Mouse (Mus musculus) lung, adult 2 months (tissue): ENCODE measurements around the gene Trp53. TPM values are rescaled to one million over a fixed set of nuclear protein-coding genes. Genes with fewer than 3 reads are reported as not detected.

Experiments used
- DNase-seq: peaks from one replicate; pipeline ENCODE4 v3.0.0; 2022
- H3K4me1 ChIP-seq: fragments of 200-500 bp; 2 replicates; pipeline ENCODE4 v1.6.1; 2011; ENCODE audit warnings: low read length; ENCODE audit not compliant: control insufficient read depth, insufficient read depth
- H3K4me3 ChIP-seq: fragments of 200-500 bp; replicated peaks from 2 replicates; pipeline ENCODE3; 2011; ENCODE audit warnings: low read depth, mild to moderate bottlenecking, control low read depth, low read length; ENCODE audit errors: extremely low read depth
- CTCF ChIP-seq: fragments of 200-500 bp; IDR thresholded peaks from 2 replicates; pipeline ENCODE4 v1.5.1; 2011; ENCODE audit warnings: mild to moderate bottlenecking, low read length, control low read depth; ENCODE audit not compliant: insufficient read depth
- POLR2A ChIP-seq: fragments of 200-500 bp; IDR thresholded peaks from 2 replicates; pipeline ENCODE4 v1.6.1; 2011; ENCODE audit warnings: low read depth, mild to moderate bottlenecking, control low read depth, low read length, borderline replicate concordance; ENCODE audit errors: extremely low read depth
- WGBS: fragments of 180-500 bp; shearing (Covaris S2); methylation state at CpG from one replicate; pipeline ENCODE4 v1.1.7; 2018; 5-methylcytosine and 5-hydroxymethylcytosine counted together
- polyA plus RNA-seq: library from polyadenylated mRNA; depleted of rRNA; stranded (reverse); fragments of >200 nt; gene quantifications from 2 replicates; pipeline ENCODE4 v1.2.3, GENCODE M21; 2012

The Trp53 gene
- polyA plus RNA-seq, 1 experiment, result 75.0 TPM

DNA sequence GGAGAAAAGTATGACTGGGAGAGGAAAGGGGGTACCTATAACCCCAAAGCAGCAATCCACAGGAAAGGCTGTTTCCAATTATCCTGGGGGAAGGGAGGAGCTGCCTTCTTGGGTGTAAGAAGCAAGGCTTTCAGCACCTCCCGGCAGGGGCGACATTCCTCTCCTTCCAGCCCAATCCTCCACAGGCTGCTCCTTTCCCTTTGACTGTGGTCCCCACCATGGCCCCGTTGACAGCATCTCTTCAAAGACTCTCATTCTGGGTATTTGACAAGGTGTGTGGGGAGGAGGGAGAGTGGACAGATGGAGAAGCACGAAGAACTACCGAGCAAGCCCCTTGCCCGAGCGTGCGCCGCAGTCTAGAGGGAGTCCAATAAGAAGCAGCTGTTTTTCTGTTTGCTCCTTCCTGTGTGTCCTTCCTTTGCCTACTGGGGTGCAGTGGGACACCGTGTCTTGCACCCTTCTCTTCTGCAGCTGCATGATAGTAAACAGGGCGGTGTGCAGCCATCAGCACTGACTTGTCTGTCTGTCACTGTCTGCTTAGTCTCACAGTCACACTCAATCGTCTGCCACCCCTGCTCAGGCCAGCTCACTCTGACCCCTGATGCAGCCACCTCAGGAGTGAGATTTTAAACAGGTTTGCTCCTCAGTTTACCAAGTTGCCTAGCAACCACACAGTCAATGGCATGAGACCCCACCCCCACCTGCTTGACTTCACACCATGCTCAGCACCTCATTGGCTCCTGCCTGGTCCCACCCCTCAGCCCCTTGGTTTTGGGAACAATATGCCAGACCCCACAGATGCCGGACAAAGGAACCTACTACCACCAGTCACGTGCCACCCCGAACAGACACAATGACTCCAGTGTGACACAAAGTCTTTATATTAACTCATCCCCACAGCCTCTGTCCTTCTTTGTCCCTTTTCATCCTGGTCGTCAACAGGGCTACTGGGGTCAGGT is 19.0 kb upstream of the Trp53 start:
- Histone ChIP-seq H3K4me3 (no peak overlapping the region), H3K4me1 (no peaks in the 10 kb centered on the region)
- TF ChIP-seq CTCF, result no peak
- TF ChIP-seq POLR2A, result no peak
- 71% methylated on average over 16 of the region's 16 CpGs for WGBS
- DNase-seq, result no peak

DNA sequence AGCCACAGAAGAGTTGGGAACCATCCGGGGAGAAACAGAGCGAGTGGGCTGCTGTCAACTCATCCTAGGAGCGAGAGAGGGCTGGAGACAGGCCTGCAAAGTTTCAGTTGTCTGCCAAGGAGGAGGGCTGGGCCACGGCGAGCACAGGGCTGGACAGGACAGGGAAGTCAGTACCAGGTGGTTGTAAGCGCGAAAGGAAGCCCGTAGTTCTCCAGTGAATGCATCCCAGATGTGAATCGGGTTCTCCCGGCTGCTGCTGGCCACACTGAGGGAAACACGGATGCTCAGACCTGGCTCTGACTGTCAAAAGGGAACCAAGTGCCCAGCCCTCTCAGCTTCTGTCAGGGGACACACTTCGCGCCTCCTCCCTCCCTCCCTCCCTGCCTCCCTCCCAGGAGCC is 16.8 kb upstream of the Trp53 start:
- 86% methylated on average over 13 of the region's 13 CpGs for WGBS
- no peak overlapping the region for H3K4me3 ChIP-seq
- no peak for DNase-seq
- TF ChIP-seq POLR2A (no peak), CTCF (no peak)
- no peaks in the 10 kb centered on the region for H3K4me1 ChIP-seq

DNA sequence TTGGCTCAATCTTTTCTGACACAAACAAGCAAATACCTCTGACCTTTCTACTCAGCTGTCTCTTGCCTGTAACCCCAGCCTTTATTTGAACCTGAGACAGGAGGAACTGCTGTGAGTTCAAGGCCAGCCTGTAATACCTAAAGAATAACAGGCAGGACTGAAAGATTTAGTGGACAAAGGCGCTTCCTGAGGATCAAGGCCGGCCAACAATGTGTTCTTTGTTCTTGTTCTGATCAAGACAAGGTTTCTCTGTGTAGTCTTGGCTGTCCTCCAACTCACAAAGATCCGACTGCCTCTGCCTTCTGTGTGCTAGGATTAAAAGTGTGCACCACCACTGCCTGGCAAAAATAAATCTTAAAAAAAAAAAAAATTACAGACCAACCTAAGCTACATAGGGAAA is 15.8 kb upstream of the Trp53 start:
- TF ChIP-seq POLR2A (no peak), CTCF (no peak)
- no peak for DNase-seq
- WGBS, result 50% methylated on average over 3 of the region's 3 CpGs
- Histone ChIP-seq H3K4me1 (no peaks in the 10 kb centered on the region), H3K4me3 (no peak overlapping the region)

DNA sequence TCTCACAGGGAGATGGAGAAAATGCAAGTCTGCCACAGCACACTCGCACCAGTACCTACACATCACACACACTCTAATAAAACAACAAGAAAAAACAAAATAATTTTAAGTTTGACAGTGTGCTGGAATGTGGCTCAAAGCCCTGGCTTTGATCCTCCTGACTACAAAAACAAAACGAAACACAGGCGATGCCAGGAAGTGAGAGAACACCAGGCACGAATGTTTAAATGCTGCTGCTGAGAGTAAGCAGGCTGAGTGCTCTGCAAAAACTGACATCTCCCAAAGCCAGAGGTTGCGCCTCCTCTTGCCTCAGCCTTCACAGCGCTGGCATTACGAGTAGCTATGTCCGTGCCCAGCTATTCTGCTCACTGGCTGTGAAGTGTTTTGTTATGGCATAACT is 15.0 kb upstream of the Trp53 start:
- DNase-seq, result no peak
- 63% methylated on average over 8 of the region's 8 CpGs for WGBS
- H3K4me3 ChIP-seq, result no peak overlapping the region
- no peak for TF ChIP-seq CTCF
- no peak for TF ChIP-seq POLR2A
- no peaks in the 10 kb centered on the region for H3K4me1 ChIP-seq

DNA sequence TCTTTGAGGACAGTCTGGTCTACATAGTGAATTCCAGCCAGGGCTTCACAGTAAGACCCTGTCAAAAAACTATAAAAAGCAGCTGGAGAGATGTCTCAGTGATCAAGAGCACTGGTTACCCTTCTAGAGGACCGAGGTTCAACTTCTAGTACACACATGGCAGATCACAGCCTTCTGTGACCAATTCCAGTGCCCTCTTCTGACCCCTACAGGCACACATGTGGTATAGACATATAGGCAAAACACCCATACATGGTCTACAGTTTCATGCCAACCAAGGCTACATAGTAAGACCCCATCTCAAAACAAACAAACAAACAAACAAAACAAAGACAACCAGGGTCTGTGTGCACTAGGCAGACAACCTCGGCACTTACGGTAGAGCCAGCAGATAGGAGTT is 4.9 kb upstream of the Trp53 start:
- DNase-seq, result no peak
- peak; percentile 28; the same call in 1 of the 2 replicates for TF ChIP-seq CTCF
- no peak for TF ChIP-seq POLR2A
- no peak overlapping the region for H3K4me3 ChIP-seq
- H3K4me1 ChIP-seq, result peaks cover 10% of the 10 kb centered on the region
- 59% methylated on average over 3 of the region's 3 CpGs for WGBS

DNA sequence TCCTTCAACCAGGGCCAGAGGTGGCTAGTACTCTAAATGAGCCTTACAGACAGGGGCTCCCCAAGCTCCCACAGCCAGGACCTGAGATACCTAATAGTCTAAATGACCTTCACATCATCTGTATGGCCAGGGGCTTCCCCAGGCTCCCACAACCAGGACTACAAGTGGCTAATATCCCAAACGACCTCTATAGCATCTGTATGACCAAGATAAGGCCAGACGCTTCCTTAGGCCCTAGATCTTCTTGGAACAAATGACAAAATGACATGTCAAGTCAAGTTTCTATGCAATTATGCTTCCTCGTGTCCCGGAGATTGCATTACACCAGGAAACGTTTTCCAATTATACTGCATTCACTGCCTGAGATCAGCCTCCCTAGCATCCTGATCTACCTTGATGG is 3.9 kb upstream of the Trp53 start:
- Histone ChIP-seq H3K4me3 (no peak overlapping the region), H3K4me1 (peaks cover 10% of the 10 kb centered on the region)
- TF ChIP-seq POLR2A (no peak), CTCF (no peak)
- DNase-seq, result no peak
- 73% methylated on average over 5 of the region's 5 CpGs for WGBS

DNA sequence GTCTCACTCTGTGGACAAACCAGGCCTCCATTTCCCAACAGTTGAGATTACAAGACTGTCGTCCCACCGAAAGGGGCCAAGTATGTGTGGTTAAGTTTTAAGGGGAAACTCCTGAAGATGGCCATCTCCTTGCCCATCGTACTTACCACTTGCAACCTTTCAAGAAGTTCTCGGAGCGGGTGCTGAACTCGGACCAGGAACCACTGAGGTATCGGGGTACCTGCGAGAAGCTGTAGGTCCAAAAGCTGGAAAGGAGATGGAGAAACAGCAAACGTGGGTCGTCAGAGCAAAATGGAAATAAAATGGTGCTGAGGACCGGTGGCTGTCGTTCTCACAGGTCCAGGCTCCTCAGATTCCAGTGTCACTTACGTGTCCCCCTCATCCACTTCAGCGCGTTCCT is 1.9 kb upstream of the Trp53 start:
- Histone ChIP-seq H3K4me3 (peak overlapping the region; percentile 80), H3K4me1 (peaks cover 10% of the 10 kb centered on the region)
- peak; percentile 24 for DNase-seq
- 15% methylated on average over 15 of the region's 15 CpGs for WGBS
- TF ChIP-seq POLR2A (no peak), CTCF (no peak)

DNA sequence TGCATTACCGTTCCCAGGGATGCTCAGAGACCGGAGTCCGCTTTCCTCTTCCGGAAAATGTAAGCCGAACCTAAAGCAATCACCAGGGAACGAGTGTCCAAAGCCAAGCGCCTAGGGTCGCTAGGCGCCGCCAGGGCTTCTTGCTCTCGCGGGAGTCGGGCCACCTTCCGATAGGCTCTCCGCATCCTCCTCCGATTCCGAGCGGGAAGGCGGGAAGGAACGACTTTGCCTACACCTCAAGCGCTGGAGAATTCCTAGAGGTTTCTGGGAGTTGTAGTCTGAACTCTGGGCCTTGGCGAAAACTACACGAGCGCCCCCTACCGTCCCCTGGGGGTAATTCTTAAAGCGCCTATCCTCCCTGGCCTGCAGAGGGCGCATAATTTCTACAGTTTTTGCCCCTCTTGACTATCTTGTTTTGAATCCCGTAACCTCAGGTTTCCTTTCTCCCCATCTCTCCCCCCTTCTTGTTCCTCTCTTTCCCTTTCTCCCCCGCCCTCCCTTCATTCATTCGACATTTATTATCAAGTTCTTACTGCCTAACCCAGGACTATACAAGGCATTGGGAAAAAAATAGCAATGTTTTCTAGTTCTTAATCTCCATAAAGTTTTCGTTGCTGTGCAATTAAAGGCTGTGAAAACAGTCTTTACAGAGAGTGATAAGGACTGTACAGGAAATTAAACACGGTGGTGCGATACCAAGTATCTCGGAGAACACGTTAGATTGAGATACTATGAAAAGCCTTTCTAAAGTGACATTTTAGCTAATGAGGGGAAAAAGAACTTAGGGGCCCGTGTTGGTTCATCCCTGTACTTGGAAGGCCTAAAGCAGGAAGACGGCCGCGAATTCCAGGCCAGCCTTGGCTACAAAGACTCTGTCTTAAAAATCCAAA is 786 bp upstream of the Trp53 start:
- peaks cover 10% of the 10 kb centered on the region for H3K4me1 ChIP-seq
- WGBS, result under 1% methylated on average over 39 of the region's 39 CpGs
- TF ChIP-seq POLR2A (peak; percentile 44; the same call in 1 of the 2 replicates), CTCF (peak; percentile 94)

DNA sequence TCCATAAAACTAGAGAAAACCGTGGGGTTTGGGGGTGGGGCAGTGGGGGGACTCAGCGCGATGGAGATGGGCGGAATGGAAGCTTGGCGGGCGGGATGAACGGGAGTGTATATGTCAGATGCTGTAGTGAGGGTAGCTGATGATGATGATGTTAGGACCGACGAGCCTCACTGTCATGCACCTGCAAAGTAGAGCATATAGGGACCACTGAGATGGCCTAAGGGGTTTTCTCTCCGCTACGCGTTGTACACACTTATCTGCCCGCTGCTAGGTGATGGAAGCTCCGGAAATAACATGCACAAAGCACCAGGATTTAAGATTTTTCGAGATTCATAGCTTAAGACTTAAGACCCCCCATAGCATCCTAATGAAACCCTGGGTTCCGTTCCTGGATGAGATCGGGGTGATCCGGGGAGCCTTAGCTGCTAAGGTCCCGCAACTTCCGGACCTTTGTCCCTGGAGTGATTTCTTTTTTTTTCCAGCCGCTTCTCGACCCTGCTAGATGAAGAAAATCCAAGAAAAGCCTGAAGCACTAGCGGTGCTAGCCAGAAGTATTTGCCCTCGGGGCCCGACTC is 500 bp downstream of the Trp53 start:
- TF ChIP-seq CTCF (no peak), POLR2A (no peak)
- DNase-seq, result no peak
- H3K4me3 ChIP-seq, result peak overlapping the region; percentile 91
- WGBS, result under 1% methylated on average over 25 of the region's 25 CpGs
- H3K4me1 ChIP-seq, result peaks cover 10% of the 10 kb centered on the region

More for the DNA sequence above, 786 bp upstream of the Trp53 start:
- peak; percentile 96 for DNase-seq
- H3K4me3 ChIP-seq, result peak overlapping the region; percentile 91
